Mouse (Mus musculus) heart, embryonic 15.5 days (tissue): ENCODE measurements around the gene Ncstn. TPM values are rescaled to one million over a fixed set of nuclear protein-coding genes. Genes with fewer than 3 reads are reported as not detected.

Experiments used
- ATAC-seq: fragments of 200-750 bp; cut with Nextera tagmentation; replicated peaks from 2 replicates; pipeline ENCODE4 v1.8.0; 2017; ENCODE audit warnings: low read depth, moderate TSS enrichment; ENCODE audit not compliant: insufficient number of reproducible peaks, insufficient read depth, low FRiP score
- H3K27ac ChIP-seq: fragments of 300-500 bp; sonication (generic); 2 replicates; pipeline ENCODE4 v1.5.1; 2015; ENCODE audit warnings: mild to moderate bottlenecking, inconsistent platforms
- H3K27me3 ChIP-seq: fragments of 300-500 bp; sonication (generic); 2 replicates; pipeline ENCODE4 v1.6.1; 2015; ENCODE audit warnings: inconsistent platforms
- H3K36me3 ChIP-seq: fragments of 300-500 bp; sonication (generic); 2 replicates; pipeline ENCODE4 v1.6.1; 2015; ENCODE audit warnings: mild to moderate bottlenecking, inconsistent platforms
- H3K4me1 ChIP-seq: fragments of 300-500 bp; sonication (generic); replicated peaks from 2 replicates; pipeline ENCODE4 v1.6.1; 2015; ENCODE audit warnings: inconsistent platforms
- H3K4me2 ChIP-seq: fragments of 300-500 bp; sonication (generic); 2 replicates; pipeline ENCODE4 v1.6.1; 2015; ENCODE audit warnings: inconsistent platforms, mild to moderate bottlenecking, moderate library complexity
- H3K4me3 ChIP-seq: fragments of 300-500 bp; sonication (generic); 2 replicates; pipeline ENCODE4 v1.5.1; 2015; ENCODE audit warnings: mild to moderate bottlenecking, inconsistent platforms
- H3K9ac ChIP-seq: fragments of 300-500 bp; sonication (generic); 2 replicates; pipeline ENCODE4 v1.6.1; 2015; ENCODE audit warnings: mild to moderate bottlenecking, inconsistent platforms
- H3K9me3 ChIP-seq: fragments of 300-500 bp; sonication (generic); replicated peaks from 2 replicates; pipeline ENCODE4 v1.6.1; 2016; ENCODE audit warnings: inconsistent platforms
- whole genome bisulfite sequencing: fragments of 180-500 bp; shearing (Covaris S2); methylation state at CpG from one replicate; pipeline ENCODE4 v1.1.7; 2015; ENCODE audit warnings: mixed read lengths; 5-methylcytosine and 5-hydroxymethylcytosine counted together
- polyA plus RNA-seq: library from polyadenylated mRNA; unstranded; fragments of >200 nt; fragmentation: Nextera tagmentation; extraction: Ambion mirVana; gene quantifications from 2 replicates; pipeline ENCODE4 v1.2.1, GENCODE M21; 2015

Ncstn gene
- polyA plus RNA-seq, 1 experiment from 2014 or later: 91.8 TPM

GRCm38 (mm10) chr1:172053541-172054440 lies 28.8 kb downstream of the Ncstn start:
- H3K4me1 ChIP-seq: peaks cover 14% of the 10 kb centered on the region
- WGBS: 2% methylated on average over 42 of the region's 42 CpGs

GRCm38 (mm10) chr1:172052766-172053279 lies 29.8 kb downstream of the Ncstn start:
- Histone ChIP-seq H3K4me1 (peaks cover 14% of the 10 kb centered on the region), H3K27me3 (peaks cover 53% of the 10 kb centered on the region), H3K9me3 (no peaks in the 10 kb centered on the region), H3K4me3 (no peak overlapping the region), H3K36me3 (no peaks in the 10 kb centered on the region), H3K27ac (no peak overlapping the region), H3K4me2 (peak overlapping the region; percentile 71; the same call in 1 of the 2 replicates), H3K9ac (no peak overlapping the region)
- ATAC-seq: no peak
- WGBS: 14% methylated on average over 10 of the region's 10 CpGs

More at GRCm38 (mm10) chr1:172053541-172054440, 28.8 kb downstream of the Ncstn start:
- Histone ChIP-seq H3K4me3 (peak overlapping the region; percentile 42), H3K36me3 (no peaks in the 10 kb centered on the region), H3K9ac (peak overlapping the region; percentile 50), H3K4me2 (peak overlapping the region; percentile 71), H3K9me3 (no peaks in the 10 kb centered on the region), H3K27me3 (peaks cover 54% of the 10 kb centered on the region), H3K27ac (no peak overlapping the region)
- ATAC-seq: 0 out of 2 replicates have a peak, but pooled peaks have one; percentile 23

- H3K9ac ChIP-seq: no peak overlapping the region
- no peak overlapping the region for H3K4me3 ChIP-seq
- no peak overlapping the region for H3K27ac ChIP-seq
- WGBS: 30% methylated on average over 13 of the region's 13 CpGs
- H3K36me3 ChIP-seq: no peaks in the 10 kb centered on the region
- H3K27me3 ChIP-seq: peaks cover 39% of the 10 kb centered on the region
- ATAC-seq: no peak
- no peaks in the 10 kb centered on the region for H3K9me3 ChIP-seq
- peaks cover 18% of the 10 kb centered on the region for H3K4me1 ChIP-seq
- peak overlapping the region; percentile 8; the same call in 1 of the 2 replicates for H3K4me2 ChIP-seq
These were observed 33.3 kb downstream of the Ncstn start for GRCm38 (mm10) chr1:172049131-172049782.

- ATAC-seq: no peak
- H3K4me1 ChIP-seq: peaks cover 8% of the 10 kb centered on the region
- H3K36me3 ChIP-seq: no peaks in the 10 kb centered on the region
- no peak overlapping the region for H3K9ac ChIP-seq
- H3K27me3 ChIP-seq: peaks cover 29% of the 10 kb centered on the region
- H3K4me2 ChIP-seq: peak overlapping the region; percentile 21; the same call in 1 of the 2 replicates
- H3K27ac ChIP-seq: peak overlapping the region; percentile 35; the same call in 1 of the 2 replicates
- WGBS: 38% methylated on average over 6 of the region's 6 CpGs
- no peaks in the 10 kb centered on the region for H3K9me3 ChIP-seq
- peak overlapping the region; percentile 24 for H3K4me3 ChIP-seq
These were observed 34.3 kb downstream of the Ncstn start for GRCm38 (mm10) chr1:172048241-172048734.

- ATAC-seq: no peak
- Histone ChIP-seq H3K27me3 (peaks cover 16% of the 10 kb centered on the region), H3K27ac (no peak overlapping the region), H3K4me3 (no peak overlapping the region), H3K9ac (no peak overlapping the region), H3K9me3 (no peaks in the 10 kb centered on the region), H3K36me3 (no peaks in the 10 kb centered on the region), H3K4me1 (0 out of 2 replicates have a peak, but pooled peaks cover 3% of the 10 kb centered on the region), H3K4me2 (0 out of 2 replicates have a peak overlapping the region, but pooled peaks have one; percentile 15)
- WGBS: 15% methylated on average over 5 of the region's 5 CpGs
These were observed 35.7 kb downstream of the Ncstn start for GRCm38 (mm10) chr1:172046938-172047337.

GRCm38 (mm10) chr1:172046410-172046809 lies 36.2 kb downstream of the Ncstn start:
- peaks cover 11% of the 10 kb centered on the region for H3K27me3 ChIP-seq
- 72% methylated on average over 8 of the region's 8 CpGs for WGBS
- H3K9me3 ChIP-seq: no peaks in the 10 kb centered on the region
- H3K9ac ChIP-seq: no peak overlapping the region
- no peak overlapping the region for H3K27ac ChIP-seq
- no peaks in the 10 kb centered on the region for H3K36me3 ChIP-seq
- H3K4me1 ChIP-seq: 0 out of 2 replicates have a peak, but pooled peaks cover 3% of the 10 kb centered on the region
- H3K4me3 ChIP-seq: no peak overlapping the region
- no peak for ATAC-seq
- H3K4me2 ChIP-seq: no peak overlapping the region

GRCm38 (mm10) chr1:172029914-172030313 lies 52.7 kb downstream of the Ncstn start:
- Histone ChIP-seq H3K9me3 (no peaks in the 10 kb centered on the region), H3K36me3 (no peaks in the 10 kb centered on the region), H3K27me3 (no peaks in the 10 kb centered on the region), H3K4me2 (no peak overlapping the region), H3K27ac (no peak overlapping the region), H3K4me3 (no peak overlapping the region), H3K4me1 (peaks cover 23% of the 10 kb centered on the region), H3K9ac (no peak overlapping the region)
- 93% methylated on average over 2 of the region's 2 CpGs for WGBS
- ATAC-seq: no peak

- Histone ChIP-seq H3K36me3 (no peaks in the 10 kb centered on the region), H3K4me2 (peak within 1 kb of the TSS; percentile 85), H3K27me3 (no peaks in the 10 kb centered on the region), H3K9ac (peak within 1 kb of the TSS; percentile 90), H3K27ac (peak within 1 kb of the TSS; percentile 88), H3K4me3 (peak within 1 kb of the TSS; percentile 98), H3K9me3 (no peaks in the 10 kb centered on the region), H3K4me1 (peaks cover 30% of the 10 kb centered on the region)
- 66% methylated on average over 21 of the region's 21 CpGs for WGBS
- ATAC-seq: no peak
These were observed 54.0 kb downstream of the Ncstn start, which contains the start of gene Vangl2 for GRCm38 (mm10) chr1:172028394-172029275. TSS of gene Vangl2 (minus strand) at chr1:172028444.

GRCm38 (mm10) chr1:172027809-172028102 lies 54.8 kb downstream of the Ncstn start:
- Histone ChIP-seq H3K27ac (peak overlapping the region; percentile 88; the same call in 1 of the 2 replicates), H3K9me3 (no peaks in the 10 kb centered on the region), H3K4me1 (peaks cover 30% of the 10 kb centered on the region), H3K36me3 (no peaks in the 10 kb centered on the region), H3K4me2 (peak overlapping the region; percentile 85), H3K9ac (peak overlapping the region; percentile 90), H3K4me3 (peak overlapping the region; percentile 98), H3K27me3 (no peaks in the 10 kb centered on the region)
- 21% methylated on average over 10 of the region's 10 CpGs for WGBS
- no peak for ATAC-seq

- WGBS: 1% methylated on average over 49 of the region's 54 CpGs
- Histone ChIP-seq H3K9ac (peak overlapping the region; percentile 90), H3K27me3 (no peaks in the 10 kb centered on the region), H3K4me3 (peak overlapping the region; percentile 98), H3K9me3 (no peaks in the 10 kb centered on the region), H3K36me3 (no peaks in the 10 kb centered on the region), H3K4me2 (peak overlapping the region; percentile 85), H3K4me1 (peaks cover 30% of the 10 kb centered on the region), H3K27ac (peak overlapping the region; percentile 88)
- ATAC-seq: peak; percentile 86
These were observed 55.4 kb downstream of the Ncstn start for GRCm38 (mm10) chr1:172027010-172027808.
